Mouse (Mus musculus): ENCODE measurements at regions not wholly inside any gene's neighbourhood (a gene's known extent, or its start where the extent isn't known, plus 50 kb on each side); places are given as distances from the start of the nearest gene placed in this dataset.

DNA sequence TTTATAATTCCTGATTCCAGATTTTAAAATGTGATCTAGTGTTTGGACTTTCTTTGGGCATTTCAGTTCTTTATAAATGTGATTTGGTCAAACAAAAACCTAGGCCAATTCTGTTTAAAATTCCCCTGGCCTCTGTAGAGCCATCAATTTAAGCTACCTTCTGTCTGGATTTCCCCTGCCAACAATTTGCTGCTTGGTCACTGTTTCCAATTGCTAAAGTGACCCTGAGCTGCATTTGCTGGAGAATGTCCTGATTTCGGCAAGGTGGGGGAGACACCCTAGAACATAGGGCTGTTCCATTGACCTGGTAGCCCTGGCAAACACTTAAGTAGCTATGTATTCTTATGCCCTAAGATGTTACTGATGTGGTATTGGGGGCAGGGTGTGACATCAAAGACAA, 386.3 kb upstream of the Pou3f3 start:
- no peak for DNase-seq (ENCODE audit: low read depth, low spot score)
- Histone ChIP-seq H3K4me1 (ENCODE audit: control insufficient read depth in 1 of 2, insufficient read depth in 2 of 2, low read length in 2 of 2) (no peaks in the 10 kb centered on the region), H3K27ac (ENCODE audit: control insufficient read depth, low read depth, low read length) (no peak overlapping the region), H3K4me3 (ENCODE audit: control insufficient read depth in 1 of 2, insufficient read depth in 1 of 2, low read depth in 2 of 2, low read length in 2 of 2) (no peak overlapping the region), H3K36me3 (ENCODE audit: control insufficient read depth in 1 of 2, insufficient read depth in 2 of 2, low read length in 2 of 2) (no peaks in the 10 kb centered on the region), H3K9me3 (replicated peaks; ENCODE audit: insufficient read depth, low read length) (no peaks in the 10 kb centered on the region), H3K9ac (ENCODE audit: control insufficient read depth, low read depth, low read length, poor library complexity, severe bottlenecking) (no peak overlapping the region), H3K79me2 (ENCODE audit: control insufficient read depth, insufficient read depth, low read length, poor library complexity) (no peaks in the 10 kb centered on the region), H3K27me3 (ENCODE audit: control insufficient read depth in 1 of 2, insufficient read depth in 2 of 2, low read length in 2 of 2) (no peaks in the 10 kb centered on the region)
- TF ChIP-seq ZNF384 (IDR thresholded peaks at IDR 0.05; ENCODE audit: low read depth, low read length) = no peak
- no peak for TF ChIP-seq CHD1 (IDR thresholded peaks at IDR 0.05; ENCODE audit: low read depth, low read length)
- no peak for TF ChIP-seq E2F4 (IDR thresholded peaks at IDR 0.05; ENCODE audit: borderline replicate concordance, low read depth, low read length)
- TF ChIP-seq HCFC1 (IDR thresholded peaks at IDR 0.05; ENCODE audit: low read depth, low read length) = no peak
- TF ChIP-seq ZMIZ1 (IDR thresholded peaks at IDR 0.05; ENCODE audit: low read depth, low read length) = no peak
- no peak for TF ChIP-seq CHD2 (IDR thresholded peaks at IDR 0.05; ENCODE audit: low read length)
- TF ChIP-seq POLR2AphosphoS2 (IDR thresholded peaks at IDR 0.05; ENCODE audit: low read length) = no peak
- no peak for TF ChIP-seq MYB (IDR thresholded peaks at IDR 0.05; ENCODE audit: low read depth, low read length)
- TF ChIP-seq GABPA (IDR thresholded peaks at IDR 0.05; ENCODE audit: low read depth, low read length) = no peak
- no peak for TF ChIP-seq UBTF (IDR thresholded peaks at IDR 0.05; ENCODE audit: borderline replicate concordance, insufficient read depth, low read depth, low read length)
- no peak for TF ChIP-seq MAFK (IDR thresholded peaks at IDR 0.05; ENCODE audit: borderline replicate concordance, low read depth, low read length)
- TF ChIP-seq MYC (IDR thresholded peaks at IDR 0.05; ENCODE audit: low read depth, low read length) = no peak
- TF ChIP-seq NELFE (IDR thresholded peaks at IDR 0.05; ENCODE audit: low read depth, low read length) = no peak
- no peak for TF ChIP-seq MEF2A (IDR thresholded peaks at IDR 0.05; ENCODE audit: extremely low read depth, insufficient replicate concordance, low read depth, low read length, poor library complexity, severe bottlenecking)
- no peak for TF ChIP-seq NRF1 (IDR thresholded peaks at IDR 0.05; ENCODE audit: insufficient read depth, low read depth, low read length, poor library complexity, severe bottlenecking)
- TF ChIP-seq POLR2A (IDR thresholded peaks at IDR 0.05; ENCODE audit: control insufficient read depth in 1 of 2, insufficient read depth in 1 of 2, low read depth in 1 of 2, low read length in 2 of 2, poor library complexity in 1 of 2) = no peak
- TF ChIP-seq SMC3 (IDR thresholded peaks at IDR 0.05; ENCODE audit: low read depth, low read length) = no peak
- no peak for TF ChIP-seq JUND (IDR thresholded peaks at IDR 0.05; ENCODE audit: low read depth, low read length)
- TF ChIP-seq USF1 (IDR thresholded peaks at IDR 0.05; ENCODE audit: low read depth, low read length) = no peak

DNA sequence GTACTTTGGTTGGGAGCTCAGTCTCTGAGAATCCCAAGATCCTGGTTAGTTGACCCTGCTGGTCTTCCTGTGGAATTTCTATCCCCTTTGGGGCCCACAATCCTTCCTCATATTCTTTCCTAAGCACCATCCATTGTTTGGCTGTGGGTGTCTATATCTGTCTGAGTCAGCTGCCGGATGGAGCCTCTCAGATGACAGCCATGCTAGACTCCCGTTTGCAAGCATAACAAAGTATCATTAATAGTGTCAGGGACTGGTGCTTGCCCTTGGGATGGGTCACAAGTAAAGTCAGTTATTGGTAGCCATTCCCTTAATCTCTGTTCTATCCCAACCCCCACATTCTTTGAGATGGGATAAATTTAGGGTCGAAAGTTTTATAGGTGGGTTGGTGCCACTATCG, 382.1 kb upstream of the Pou3f3 start:
- Histone ChIP-seq H3K27me3 (ENCODE audit: control insufficient read depth in 1 of 2, insufficient read depth in 2 of 2, low read length in 2 of 2) (no peaks in the 10 kb centered on the region), H3K79me2 (ENCODE audit: control insufficient read depth, insufficient read depth, low read length, poor library complexity) (no peaks in the 10 kb centered on the region), H3K4me3 (ENCODE audit: control insufficient read depth in 1 of 2, insufficient read depth in 1 of 2, low read depth in 2 of 2, low read length in 2 of 2) (no peak overlapping the region), H3K36me3 (ENCODE audit: control insufficient read depth in 1 of 2, insufficient read depth in 2 of 2, low read length in 2 of 2) (no peaks in the 10 kb centered on the region), H3K4me1 (ENCODE audit: control insufficient read depth in 1 of 2, insufficient read depth in 2 of 2, low read length in 2 of 2) (no peaks in the 10 kb centered on the region), H3K9me3 (replicated peaks; ENCODE audit: insufficient read depth, low read length) (no peaks in the 10 kb centered on the region), H3K27ac (ENCODE audit: control insufficient read depth, low read depth, low read length) (no peak overlapping the region), H3K9ac (ENCODE audit: control insufficient read depth, low read depth, low read length, poor library complexity, severe bottlenecking) (no peak overlapping the region)
- no peak for DNase-seq (ENCODE audit: low read depth, low spot score)
- no peak for TF ChIP-seq RAD21 (IDR thresholded peaks at IDR 0.05; ENCODE audit: low read depth, low read length)

Measured in MEL (cell line).